ENCODE assay signal across 23 mouse cellular contexts in genomic region chr1:179324271-179324670, GRCm38 (mm10).
DNase-seq lines count a peak whose midpoint lies in the region; ATAC-seq and TF ChIP-seq lines count a peak whose summit lies in the region.
"Had no signal": no experiment of that assay in that cellular context is flagged by ENCODE, and none has a peak within 500 bp of the region (broad histone marks: within the 10 kb centered on the region; RNA-seq: fewer than 3 reads in every experiment).

No protein-coding gene starts in this region.

- no peak for TF ChIP-seq CTCF in kidney, adult 2 months (conservative IDR thresholded peaks at IDR 0.05; ENCODE audit: insufficient read depth, insufficient read length, low read depth, low read length)
- no peak for TF ChIP-seq CTCF in stomach, postnatal 0 days (IDR thresholded peaks at IDR 0.05; ENCODE audit: low read depth)

- no peaks in the 10 kb centered on the region for H3K9me3 ChIP-seq in stomach, postnatal 0 days (ENCODE audit: control insufficient read depth, low read length)
- H3K9me3 ChIP-seq: embryonic facial prominence, embryonic 13.5 days; hindbrain, embryonic 10.5 days; limb, embryonic 10.5 days; midbrain, embryonic 15.5 days; neural tube, embryonic 15.5 days; stomach, embryonic 15.5 days had no signal

- H3K27me3 ChIP-seq in kidney, adult 2 months (replicated peaks; ENCODE audit: control insufficient read depth, insufficient read depth, low read length): no peaks in the 10 kb centered on the region
- H3K27me3 ChIP-seq in stomach, postnatal 0 days (ENCODE audit: control insufficient read depth, insufficient read depth, low read length): no peaks in the 10 kb centered on the region
- H3K27me3 ChIP-seq: embryonic facial prominence, embryonic 13.5 days; megakaryocyte, embryonic 14.5 days; midbrain, embryonic 15.5 days; neural tube, embryonic 15.5 days; stomach, embryonic 15.5 days had no signal

- no peaks in the 10 kb centered on the region for H3K36me3 ChIP-seq in kidney, adult 2 months (ENCODE audit: control insufficient read depth, insufficient read depth, low read length)
- H3K36me3 ChIP-seq in stomach, postnatal 0 days (ENCODE audit: control insufficient read depth, insufficient read depth, low read length): no peaks in the 10 kb centered on the region
- H3K36me3 ChIP-seq: embryonic facial prominence, embryonic 13.5 days; hindbrain, embryonic 10.5 days; limb, embryonic 10.5 days; midbrain, embryonic 15.5 days; neural tube, embryonic 15.5 days; stomach, embryonic 15.5 days had no signal

- no peak overlapping the region for H3K27ac ChIP-seq in kidney, adult 2 months (ENCODE audit: insufficient read depth, low read depth, low read length)
- no peak overlapping the region for H3K27ac ChIP-seq in stomach, postnatal 0 days (replicated peaks)
- H3K27ac ChIP-seq: embryonic facial prominence, embryonic 13.5 days; hindbrain, embryonic 10.5 days; left cerebral cortex, adult 2 months; limb, embryonic 10.5 days; midbrain, embryonic 15.5 days; neural tube, embryonic 15.5 days; stomach, embryonic 15.5 days had no signal

- ATAC-seq in stomach, postnatal 0 days (ENCODE audit: low FRiP score, low TSS enrichment): peak; percentile 80; the same call in 1 of the 2 replicates
- no peak for ATAC-seq in megakaryocyte-erythroid progenitor cell, adult 5-6 weeks (replicated peaks; ENCODE audit: low FRiP score, low TSS enrichment, poor library complexity, severe bottlenecking)
- ATAC-seq in inflammation-experienced regulatory T-cells, adult 6 months: no peak
- ATAC-seq: forebrain, postnatal 0 days; midbrain, embryonic 15.5 days had no signal

- H3K4me1 ChIP-seq in kidney, adult 2 months (ENCODE audit: control insufficient read depth, insufficient read depth, low read length): 0 out of 2 replicates have a peak, but pooled peaks cover 4% of the 10 kb centered on the region
- no peaks in the 10 kb centered on the region for H3K4me1 ChIP-seq in stomach, postnatal 0 days (replicated peaks; ENCODE audit: control insufficient read depth, insufficient read depth)
- H3K4me1 ChIP-seq: embryonic facial prominence, embryonic 13.5 days; megakaryocyte, embryonic 14.5 days; stomach, embryonic 15.5 days had no signal

- no peak for TF ChIP-seq POLR2A in kidney, adult 2 months (IDR thresholded peaks at IDR 0.05; ENCODE audit: low read depth, low read length)

- no peak overlapping the region for H3K4me2 ChIP-seq in stomach, postnatal 0 days (replicated peaks; ENCODE audit: low read depth)
- H3K4me2 ChIP-seq: embryonic facial prominence, embryonic 13.5 days; midbrain, embryonic 15.5 days; neural tube, embryonic 15.5 days; stomach, embryonic 15.5 days had no signal

- WGBS in kidney, adult 2 months: 54% methylated on average over 6 of the region's 6 CpGs
- 73% methylated on average over 6 of the region's 6 CpGs for WGBS in stomach, postnatal 0 days

- H3K9ac ChIP-seq in stomach, postnatal 0 days (ENCODE audit: low read length): no peak overlapping the region
- H3K9ac ChIP-seq: embryonic facial prominence, embryonic 13.5 days; forebrain, postnatal 0 days; midbrain, embryonic 15.5 days; neural tube, embryonic 15.5 days; stomach, embryonic 15.5 days had no signal

- H3K4me3 ChIP-seq in kidney, adult 2 months (ENCODE audit: insufficient read depth, low read depth, low read length): no peak overlapping the region
- no peak overlapping the region for H3K4me3 ChIP-seq in stomach, postnatal 0 days (ENCODE audit: low read depth, low read length)
- H3K4me3 ChIP-seq: embryonic facial prominence, embryonic 13.5 days; hindbrain, embryonic 10.5 days; left cerebral cortex, adult 2 months; limb, embryonic 10.5 days; megakaryocyte, embryonic 14.5 days; midbrain, embryonic 15.5 days; neural tube, embryonic 15.5 days; stomach, embryonic 15.5 days had no signal

- DNase-seq in kidney, adult 2 months: peak; percentile 21
- DNase-seq in kidney, postnatal 14 days: no peak
- peak; percentile 5 to 41 for DNase-seq in urinary bladder, adult 18-20 months (ENCODE audit: low spot score in 2 of 2)
- DNase-seq in urinary bladder, postnatal 10 days (ENCODE audit: low spot score): no peak
- DNase-seq in adipocyte (ENCODE audit: low spot score): peak; percentile 14
- DNase-seq in stomach, postnatal 0 days (ENCODE audit: low spot score): no peak
- DNase-seq: cerebellum, adult 9-11 months; forebrain, postnatal 0 days; gastrocnemius, postnatal 36 days; layer of hippocampus, adult 9-11 months; lung, adult 2 months; right cerebral cortex, postnatal 25 days; thymus, adult 2 months had no signal

- TF ChIP-seq EP300 in stomach, postnatal 0 days (optimal IDR thresholded peaks at IDR 0.05): no peak

Comparison
In these comparisons a context has a peak if more than half of its experiments do, and no peak if none do; other contexts are left out.
1. DNase-seq: peak in kidney, adult 2 months (single experiment), urinary bladder, adult 18-20 months (2 of 2) and adipocyte (single experiment); none in kidney, postnatal 14 days (single experiment), urinary bladder, postnatal 10 days (single experiment) and stomach, postnatal 0 days (single experiment).